Mouse (Mus musculus): ENCODE data around the gene Calml4.

DNA sequence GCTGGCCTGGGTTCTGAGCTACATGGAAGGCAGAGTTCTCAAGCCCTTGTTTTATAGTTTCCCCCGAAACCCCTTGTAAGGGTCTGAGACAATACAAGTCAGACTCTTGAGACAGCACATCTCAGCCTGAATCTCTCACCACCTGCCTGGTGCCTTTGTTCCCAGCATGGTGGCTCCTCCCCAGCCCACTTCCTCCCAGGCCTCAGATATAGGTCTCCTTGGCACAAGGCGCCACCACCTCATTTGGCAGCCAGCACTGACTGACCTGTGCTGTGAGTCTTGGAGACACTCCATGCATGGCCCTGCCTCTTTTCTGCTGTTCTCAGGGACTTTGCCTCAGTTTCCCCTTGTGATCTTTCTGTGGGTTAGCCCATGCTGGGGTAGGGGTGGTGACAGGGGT, 6.3 kb upstream of the Calml4 start:
- no peak for TF ChIP-seq EP300 (IDR thresholded peaks at IDR 0.05; ENCODE audit: low read length)
- TF ChIP-seq CTCF (conservative IDR thresholded peaks at IDR 0.05 in 1 of 2, IDR thresholded peaks at IDR 0.05 in 1 of 2; ENCODE audit: low read depth in 2 of 2, low read length in 2 of 2) = no peak
- TF ChIP-seq POLR2A (IDR thresholded peaks at IDR 0.05; ENCODE audit: low read depth, low read length) = no peak
- TF ChIP-seq MAZ (IDR thresholded peaks at IDR 0.05; ENCODE audit: low read depth, low read length) = no peak
- no peak for TF ChIP-seq ZNF384 (IDR thresholded peaks at IDR 0.05; ENCODE audit: low read depth, low read length)
- no peak for TF ChIP-seq CHD1 (IDR thresholded peaks at IDR 0.05; ENCODE audit: low read depth, low read length)
- TF ChIP-seq CHD2 (IDR thresholded peaks at IDR 0.05; ENCODE audit: low read length) = no peak
- TF ChIP-seq USF1 (IDR thresholded peaks at IDR 0.05; ENCODE audit: low read depth, low read length) = no peak
- TF ChIP-seq IRF4 (IDR thresholded peaks at IDR 0.05; ENCODE audit: low read depth, low read length) = no peak
- no peak for TF ChIP-seq SIN3A (IDR thresholded peaks at IDR 0.05; ENCODE audit: low read length)
- TF ChIP-seq ZC3H11A (IDR thresholded peaks at IDR 0.05; ENCODE audit: low read depth, low read length) = no peak
- no peak for TF ChIP-seq BHLHE40 (IDR thresholded peaks at IDR 0.05; ENCODE audit: low read depth, low read length)
